Mouse (Mus musculus) kidney, postnatal 36 days (tissue): ENCODE data around the gene Fn1.

Source experiments
- DNase-seq, 2 experiments: peaks; one replicate each; pipeline ENCODE4 v3.0.0; 2021 to 2022; ENCODE audit warnings: mixed read lengths in 2 of 2

Gene Fn1

DNA sequence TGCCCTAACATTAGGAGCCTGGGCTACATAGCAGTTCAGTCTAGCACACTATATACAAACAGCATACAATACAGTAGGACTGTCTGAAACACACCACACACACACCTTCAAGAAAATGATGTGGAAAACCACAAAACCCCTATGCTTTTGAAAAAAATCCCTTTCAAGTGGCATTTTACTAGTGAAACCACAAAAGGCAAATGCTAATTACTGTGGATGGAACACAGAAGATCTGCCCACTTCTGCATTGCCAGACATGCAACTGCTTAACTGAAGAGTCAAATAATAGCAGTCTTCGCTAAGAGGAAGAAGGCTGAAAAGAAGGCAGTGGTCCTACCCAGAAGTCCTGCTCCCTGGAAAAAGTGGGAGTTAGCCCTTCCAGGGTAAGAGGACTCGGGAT is 58.7 kb downstream of the Fn1 start:
- DNase-seq, result no peak

DNA sequence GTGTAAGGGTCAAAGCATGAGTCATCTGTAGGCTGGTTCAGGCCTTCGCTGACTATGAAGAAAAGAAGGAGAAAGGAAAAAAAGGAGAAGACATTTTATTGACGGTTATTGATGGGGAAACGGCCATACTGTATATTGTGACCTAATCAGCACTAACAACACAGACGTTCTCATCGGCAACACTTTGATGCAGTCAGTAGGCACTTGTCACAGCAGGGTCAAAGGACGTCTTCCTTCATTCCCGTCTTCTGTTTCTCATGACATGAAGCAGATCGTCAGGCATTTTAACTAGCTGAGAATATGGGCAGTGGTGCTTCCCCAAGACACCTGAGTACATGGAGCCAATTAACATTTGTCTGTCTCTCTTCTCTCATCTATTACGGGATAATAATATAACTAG is 59.8 kb downstream of the Fn1 start:
- no peak for DNase-seq

DNA sequence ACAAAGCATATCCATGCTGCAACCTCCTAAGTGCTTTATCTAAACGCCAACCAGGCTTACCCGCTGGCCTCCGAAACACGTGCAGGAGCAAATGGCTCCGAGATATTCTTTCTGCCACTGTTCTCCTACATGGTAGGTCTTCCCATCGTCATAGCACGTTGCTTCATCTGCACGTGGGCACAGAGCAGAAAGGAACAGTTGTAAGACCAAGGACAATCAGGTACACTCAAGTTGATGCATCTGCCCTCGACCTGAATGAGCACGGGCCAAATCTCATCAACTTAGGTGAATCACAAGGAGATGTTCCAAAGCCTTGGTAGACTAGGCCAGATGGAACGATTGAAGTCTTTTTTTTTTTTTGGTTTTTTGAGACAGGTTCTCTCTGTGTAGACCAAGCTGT is 63.0 kb downstream of the Fn1 start:
- no peak for DNase-seq

DNA sequence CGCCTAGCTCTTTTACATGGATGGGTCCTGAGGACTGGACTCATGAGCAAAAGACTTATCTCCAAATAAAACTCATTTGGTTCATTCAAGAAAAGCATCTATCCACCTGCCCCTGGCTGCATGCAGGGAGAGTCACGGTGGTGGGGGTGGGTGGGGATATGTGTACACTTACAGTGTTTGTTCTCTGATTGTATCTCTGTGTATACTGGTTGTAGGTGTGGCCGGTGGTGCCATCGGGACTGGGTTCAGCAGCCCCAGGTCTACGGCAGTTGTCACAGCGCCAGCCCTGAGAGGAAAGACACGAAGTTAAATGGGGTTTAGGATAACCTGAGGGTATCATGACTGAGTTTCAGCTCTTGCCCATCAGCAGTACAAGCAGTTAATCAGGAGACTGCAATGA is 66.3 kb downstream of the Fn1 start:
- no peak for DNase-seq

DNA sequence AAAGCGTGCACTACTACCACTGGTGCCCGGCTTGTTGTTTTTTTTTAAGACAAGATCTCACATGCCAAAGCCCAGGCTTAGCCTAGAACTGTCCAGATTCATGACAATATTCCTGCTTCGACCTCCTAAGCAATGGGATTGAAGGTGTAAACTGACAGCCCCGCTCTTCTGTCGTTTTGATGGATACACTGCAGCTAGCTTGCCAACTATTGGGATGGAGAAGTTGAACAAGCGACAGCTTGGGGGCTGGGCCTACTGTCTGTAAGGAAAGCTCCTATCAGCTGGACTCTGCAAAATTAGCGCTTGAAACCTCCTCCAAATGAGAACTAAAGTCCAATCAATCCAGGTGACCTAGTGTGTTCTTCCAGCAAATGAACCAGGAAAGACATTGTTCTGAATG is 69.1 kb downstream of the Fn1 start:
- no peak for DNase-seq

- DNase-seq, result no peak
Observed at GRCm38 (mm10) chr1:71583302-71583701, 69.7 kb downstream of the Fn1 start.

DNA sequence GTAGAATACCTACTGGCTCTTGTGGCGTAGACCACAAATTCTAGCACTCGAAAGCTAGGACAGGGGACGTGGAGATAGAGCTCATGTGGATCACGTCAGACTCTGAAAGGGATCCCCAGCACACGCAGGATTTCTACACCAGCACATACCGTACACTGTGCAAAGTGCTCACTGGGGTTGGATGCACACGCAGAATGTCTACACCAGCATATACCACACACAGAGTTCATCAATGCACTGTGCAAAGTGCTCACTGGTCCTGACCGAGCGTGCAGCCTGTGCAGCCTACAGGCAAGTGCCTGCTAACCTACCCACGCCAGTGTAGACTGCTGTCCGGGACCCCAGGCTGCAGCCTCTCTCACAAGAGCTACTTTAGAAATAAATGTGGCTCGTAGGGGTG is 72.6 kb downstream of the Fn1 start:
- no peak for DNase-seq

DNA sequence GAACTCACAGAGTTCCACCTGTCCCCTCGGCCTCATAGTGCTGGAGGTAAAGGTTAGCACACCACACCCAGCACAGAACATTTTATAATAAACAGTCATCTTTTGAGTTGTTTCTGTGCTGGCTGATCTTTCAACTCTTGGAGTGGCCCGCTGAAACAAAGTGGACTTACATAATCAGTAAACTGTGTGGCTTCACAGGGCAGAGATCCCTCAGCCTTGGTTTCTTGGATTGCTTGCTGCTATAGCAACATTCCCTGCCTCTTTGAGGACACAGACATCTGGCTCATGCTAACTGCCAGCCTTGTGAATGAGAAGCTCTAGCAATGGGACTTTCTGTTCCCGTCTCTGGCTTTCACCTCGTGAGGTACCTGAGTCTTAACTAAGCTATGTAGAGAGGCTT is 73.5 kb downstream of the Fn1 start:
- DNase-seq, result peak; percentile 41 to 75

- no peak for DNase-seq
Observed at GRCm38 (mm10) chr1:71576837-71577236, 76.2 kb downstream of the Fn1 start.

DNA sequence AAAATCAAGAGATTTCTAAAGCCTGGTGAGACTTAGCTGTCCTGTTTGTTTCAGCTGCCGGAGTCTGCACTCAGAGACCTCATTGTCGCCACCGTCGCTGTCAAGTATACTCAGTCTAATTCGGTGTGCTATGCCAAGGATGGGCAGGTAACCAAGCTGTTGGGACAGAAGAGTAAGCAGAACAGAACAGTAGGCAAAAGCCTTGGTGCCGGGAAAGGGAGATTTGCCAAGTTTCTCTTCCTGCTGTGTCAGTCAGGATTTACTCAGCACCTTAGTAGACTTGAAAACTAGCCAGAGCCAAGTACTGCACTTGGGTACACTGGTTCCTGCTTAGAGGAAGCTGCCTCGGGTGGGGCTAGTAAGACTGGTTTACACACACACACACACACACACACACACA is 77.0 kb downstream of the Fn1 start:
- peak; percentile 5 to 10 for DNase-seq

DNA sequence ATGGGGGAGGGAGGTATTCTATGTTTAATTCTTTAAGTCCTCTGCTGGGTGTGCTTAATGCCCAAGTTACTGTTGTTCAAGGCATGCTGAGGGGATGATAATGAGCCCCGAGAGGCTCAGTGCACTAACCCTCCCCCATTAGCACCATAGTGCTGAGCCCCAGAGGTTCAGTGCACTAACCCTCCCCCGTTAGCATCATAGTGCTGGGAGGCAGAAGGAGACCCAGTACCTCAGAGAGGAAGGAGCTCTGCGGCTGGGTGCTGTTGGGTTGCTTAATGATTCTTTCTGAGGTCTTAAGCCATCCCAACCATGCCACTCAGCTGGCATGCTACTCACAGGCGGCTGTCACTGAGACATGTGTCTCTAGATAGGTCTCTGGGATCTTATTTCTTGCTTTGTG is 82.9 kb downstream of the Fn1 start:
- DNase-seq, result no peak

GRCm38 (mm10) chr1:71567884-71568605 is 85.0 kb downstream of the Fn1 start:
- no peak for DNase-seq

DNA sequence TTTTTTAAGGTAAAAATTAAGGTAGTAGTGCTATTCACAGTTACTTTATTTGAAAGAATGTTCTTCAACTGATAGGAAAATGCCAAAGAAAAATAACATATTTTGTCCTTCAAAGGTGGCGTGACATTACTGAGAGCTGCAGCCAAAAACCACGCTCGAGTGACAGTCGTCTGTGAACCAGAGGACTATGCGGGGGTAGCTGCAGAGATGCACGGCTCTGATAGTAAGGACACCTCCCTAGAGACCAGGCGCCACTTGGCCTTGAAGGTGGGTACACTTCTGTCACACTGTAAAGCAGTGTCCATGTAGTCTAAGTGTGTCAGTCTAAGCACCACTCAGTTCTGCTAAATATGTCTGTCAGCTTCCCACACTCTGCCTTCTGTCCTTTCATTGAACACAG is 88.7 kb downstream of the Fn1 start:
- no peak for DNase-seq

- DNase-seq, result no peak
Observed at GRCm38 (mm10) chr1:71560626-71561025, 92.4 kb downstream of the Fn1 start.

GRCm38 (mm10) chr1:71556688-71557612 is 96.0 kb downstream of the Fn1 start, which contains the start of gene Atic:
Gene Atic, plus strand, starts transcription at chr1:71557150.
- DNase-seq, result peak; percentile 93 to 95

DNA sequence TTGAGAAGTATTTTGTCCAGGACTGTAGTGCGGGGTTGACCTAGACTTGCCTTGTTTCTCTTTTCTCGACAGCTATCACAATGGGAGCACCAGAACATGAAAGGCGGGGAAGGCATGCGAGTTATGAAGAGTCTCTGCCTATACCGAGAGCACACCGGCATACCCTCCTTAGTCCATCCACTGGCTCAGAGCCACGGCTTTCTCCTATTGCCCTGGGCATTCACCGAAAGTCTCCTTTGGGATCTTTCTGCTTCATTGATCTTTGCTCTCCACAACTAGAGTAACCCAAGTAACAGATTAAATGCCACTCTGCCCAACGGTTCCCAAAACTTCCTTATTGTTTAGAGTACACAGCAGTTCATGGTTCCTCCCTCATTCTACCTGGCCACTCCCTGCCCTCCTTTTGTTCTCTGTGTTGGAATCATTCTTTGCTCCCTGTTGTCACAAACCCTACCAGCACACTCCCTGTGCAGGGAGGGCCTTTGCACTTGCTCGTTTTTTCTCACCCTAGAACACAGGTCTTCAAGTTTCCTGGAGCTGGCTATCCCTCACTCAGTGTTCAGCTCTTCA is 102.3 kb downstream of the Fn1 start:
- peak; percentile 23 to 60 for DNase-seq

DNA sequence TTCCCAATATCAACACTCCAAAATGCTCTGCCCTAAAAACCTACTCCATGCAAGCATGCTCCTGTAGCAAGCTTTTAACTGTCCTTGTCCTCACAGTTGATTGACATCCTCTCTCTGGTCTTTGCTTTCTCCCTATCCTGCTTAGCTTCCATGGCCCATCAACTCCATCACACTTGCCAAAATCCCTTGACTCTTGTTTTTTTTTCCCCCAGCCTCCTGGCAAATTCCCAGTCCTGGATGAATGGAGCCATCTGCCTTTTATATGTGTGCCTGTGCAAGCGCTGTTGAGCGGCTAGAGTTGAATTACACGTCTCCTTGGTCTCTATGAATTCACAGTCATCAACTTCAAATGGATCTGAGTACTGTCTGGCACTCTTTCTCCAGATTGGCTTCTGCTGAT is 112.6 kb downstream of the Fn1 start:
- no peak for DNase-seq

- DNase-seq, result no peak
Observed at GRCm38 (mm10) chr1:71539641-71540040, 113.4 kb downstream of the Fn1 start.
